Mouse (Mus musculus) adipocyte (in vitro differentiated cells): Measurements from ENCODE around the gene Nrxn2.

Experiments
- DNase-seq: peaks from one replicate; pipeline ENCODE4 v3.0.0-alpha.2; 2016; ENCODE audit warnings: low spot score

Gene Nrxn2

DNA sequence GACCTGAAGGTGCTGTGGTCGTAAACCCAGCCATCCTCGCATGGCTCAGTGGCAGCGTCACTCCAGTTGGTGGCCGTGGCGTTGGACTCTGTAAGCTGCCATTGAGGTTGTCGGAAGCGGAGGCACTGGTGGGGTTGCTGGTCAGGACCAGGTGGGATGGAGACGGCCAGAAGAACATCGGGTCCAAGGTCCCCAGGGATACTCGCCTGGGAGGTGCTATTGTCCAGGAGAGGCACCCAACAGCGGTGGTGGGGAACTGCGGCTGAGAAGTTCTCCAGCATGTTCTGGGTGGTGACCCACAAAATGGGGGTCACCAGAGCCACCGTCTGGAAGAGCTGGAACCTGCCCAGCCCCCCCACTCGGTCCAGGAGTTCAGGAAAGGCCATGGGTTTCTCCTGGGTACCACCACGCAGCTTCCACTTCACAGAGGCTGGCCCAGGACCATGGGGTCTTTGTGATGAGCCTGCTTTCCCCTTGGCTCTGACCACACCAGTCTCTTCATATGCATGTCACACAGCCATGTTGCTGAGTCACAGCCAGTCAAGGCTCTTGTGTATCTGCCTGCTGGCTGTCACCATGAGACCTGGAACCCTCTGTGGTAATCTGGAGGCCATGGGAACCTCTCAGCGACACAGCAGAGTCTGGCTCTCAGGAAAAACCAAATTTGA is 124.0 kb downstream of the Nrxn2 start, which contains the start of gene Slc22a12:
Slc22a12 (minus strand) TSS at position 666 of the 668 bp plus-strand sequence.
- peak; percentile 44 for DNase-seq

DNA sequence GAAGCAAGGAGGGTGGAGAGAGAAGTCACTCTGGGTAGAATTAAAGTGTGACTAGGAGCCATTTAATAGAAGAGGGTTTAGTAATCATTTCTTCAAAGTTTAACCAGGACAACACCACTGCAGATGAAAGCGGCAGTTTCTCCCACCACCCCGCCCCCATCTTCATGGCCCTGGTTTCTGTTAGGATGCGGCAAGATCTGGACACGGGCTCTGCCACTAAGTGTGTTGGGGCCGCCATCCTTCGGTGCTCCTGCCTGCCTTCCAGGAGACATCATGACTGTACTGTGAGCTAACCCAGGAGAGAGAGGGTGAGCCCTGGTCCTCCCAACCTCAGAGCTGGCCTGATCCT is 124.5 kb downstream of the Nrxn2 start:
- no peak for DNase-seq

- peak; percentile 71 for DNase-seq
Observed at GRCm38 (mm10) chr19:6543518-6543917, 125.0 kb downstream of the Nrxn2 start.

- no peak for DNase-seq
Observed at GRCm38 (mm10) chr19:6544712-6545111, 126.2 kb downstream of the Nrxn2 start.

DNA sequence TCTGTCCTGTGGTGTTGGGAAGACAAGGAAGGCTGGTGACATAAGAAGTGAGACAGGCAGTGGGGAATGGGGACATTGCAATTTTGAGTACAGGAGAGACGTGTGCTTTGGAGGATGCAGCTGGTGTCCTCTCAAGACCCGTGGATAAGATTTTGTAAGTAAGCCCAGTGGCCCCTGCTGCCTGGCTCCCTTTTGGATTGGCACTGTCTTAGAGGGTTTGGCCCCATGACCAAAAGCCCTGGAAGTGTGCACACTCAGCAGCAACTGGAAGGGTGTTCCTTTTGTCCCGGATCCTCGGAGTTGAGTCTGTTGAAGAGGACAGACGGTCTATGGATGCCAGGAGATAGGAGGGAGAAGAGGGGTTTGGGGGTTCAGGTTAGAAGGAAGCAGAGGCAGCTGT is 127.0 kb downstream of the Nrxn2 start:
- peak; percentile 50 for DNase-seq

DNA sequence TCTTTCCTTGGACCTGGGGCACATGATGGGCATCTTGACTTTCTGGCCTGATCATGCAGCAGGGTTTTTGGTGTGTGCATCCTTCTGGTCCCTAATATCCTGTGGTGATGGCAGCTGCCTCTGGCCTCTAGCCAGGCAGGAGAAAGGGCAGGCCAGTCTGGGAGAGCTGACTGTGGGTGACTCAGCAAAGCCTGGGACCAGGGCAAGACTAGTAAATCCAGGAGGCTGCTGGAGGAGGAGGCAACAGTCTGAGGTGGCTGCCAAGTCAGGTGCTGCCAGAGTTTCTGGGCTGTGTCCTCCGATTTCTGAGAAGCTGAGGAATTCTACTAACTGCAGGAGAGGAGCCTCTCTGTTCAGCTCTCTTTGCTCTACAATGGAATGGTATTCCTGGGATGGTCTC is 127.6 kb downstream of the Nrxn2 start:
- DNase-seq: peak; percentile 93

GRCm38 (mm10) chr19:6547801-6548200 is 129.3 kb downstream of the Nrxn2 start:
- no peak for DNase-seq

- DNase-seq: no peak
Observed at GRCm38 (mm10) chr19:6548431-6549410, 130.2 kb downstream of the Nrxn2 start.

DNA sequence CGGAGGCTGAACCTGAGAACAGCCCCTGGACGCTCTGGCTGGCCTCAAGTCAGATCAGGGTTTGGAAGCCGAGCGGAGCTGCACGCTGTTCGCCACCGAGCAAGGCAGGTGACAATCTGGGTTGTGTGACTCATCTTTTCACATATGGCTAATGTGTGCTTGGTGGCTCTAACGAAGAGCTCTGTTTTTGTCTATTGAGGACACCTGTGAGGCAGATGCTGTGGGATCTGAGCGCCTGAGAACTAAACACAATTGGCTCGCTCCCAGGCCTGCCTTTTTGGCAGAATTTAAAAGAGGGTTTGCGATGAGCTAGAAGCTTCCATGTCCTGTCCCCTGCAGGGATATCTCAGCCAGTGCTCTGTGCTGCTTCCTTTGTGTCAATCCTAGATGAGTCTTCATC is 131.0 kb downstream of the Nrxn2 start:
- no peak for DNase-seq

DNA sequence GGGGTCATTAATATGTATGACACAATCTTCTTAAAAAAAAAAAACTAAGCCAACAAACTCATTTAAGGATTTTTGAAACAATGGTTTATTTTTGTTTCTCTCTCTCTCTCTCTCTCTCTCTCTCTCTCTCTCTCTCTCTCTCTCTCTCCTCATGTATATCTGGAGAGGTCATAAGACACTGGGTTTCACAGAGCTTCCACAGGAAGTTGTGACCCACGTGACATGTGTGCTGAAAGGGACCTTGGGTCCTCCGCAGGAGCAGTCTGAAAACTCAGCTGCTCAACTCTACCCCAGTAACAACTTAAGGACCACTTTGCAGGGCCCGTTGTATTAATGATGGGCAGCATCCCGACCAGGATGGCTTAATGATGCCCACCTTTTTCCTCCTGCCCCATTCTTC is 132.7 kb downstream of the Nrxn2 start:
- no peak for DNase-seq

GRCm38 (mm10) chr19:6552302-6553028 is 133.9 kb downstream of the Nrxn2 start:
- DNase-seq: peak; percentile 43

DNA sequence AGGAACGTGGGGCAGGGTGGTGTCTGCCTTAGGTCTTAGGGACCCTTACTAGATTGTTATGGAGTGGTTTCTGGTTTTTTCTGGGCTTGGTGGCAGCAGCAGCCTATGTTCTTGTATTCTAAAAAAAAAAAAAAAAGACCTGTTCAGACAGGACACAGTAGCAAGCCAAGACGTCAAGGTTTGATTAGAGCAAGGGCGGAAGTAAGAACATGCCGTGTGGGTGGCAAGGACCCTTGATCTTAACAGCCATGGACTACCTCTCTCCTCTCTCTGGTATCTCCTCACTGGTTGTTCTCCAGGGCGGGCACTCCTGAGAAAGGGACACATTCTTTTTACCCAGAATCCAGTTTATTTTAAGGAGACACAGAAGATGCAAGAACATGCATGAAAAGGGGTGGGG is 134.6 kb downstream of the Nrxn2 start:
- DNase-seq: no peak

DNA sequence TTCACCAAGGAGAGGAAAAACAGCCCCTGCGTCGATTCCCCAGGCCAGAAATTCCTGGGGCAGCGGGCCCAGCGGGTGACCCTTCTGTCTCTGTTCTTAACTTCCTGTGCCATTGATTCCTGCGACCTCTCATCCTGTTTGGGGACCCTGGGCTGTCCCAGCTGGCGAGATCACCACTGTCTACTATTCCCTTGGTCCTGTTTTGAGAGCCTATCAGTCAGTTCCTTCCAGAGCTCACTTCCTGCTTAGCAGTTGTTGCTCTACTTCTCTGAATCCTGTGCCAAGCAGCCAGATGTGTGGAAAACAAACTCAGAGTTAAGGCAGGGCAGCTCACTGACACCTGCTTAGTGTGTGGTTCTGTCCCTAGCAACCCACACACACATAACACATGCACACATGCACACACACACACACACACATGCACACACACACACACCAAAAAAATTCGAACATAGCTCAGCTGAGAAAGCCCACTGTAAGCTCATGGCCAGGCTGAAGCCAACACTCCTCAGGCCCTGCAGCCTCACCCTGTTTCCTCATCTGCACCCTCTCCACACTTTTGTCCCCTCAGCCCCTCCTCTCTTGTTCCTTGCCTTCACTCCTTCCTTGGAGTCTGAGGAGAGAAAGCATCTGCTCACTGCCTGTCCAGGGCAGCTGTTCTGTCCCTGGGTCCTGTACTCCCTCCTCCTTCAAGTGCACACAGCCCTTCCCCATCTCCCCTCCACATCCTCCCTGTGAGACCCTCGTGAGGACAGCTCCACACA is 135.5 kb downstream of the Nrxn2 start:
- DNase-seq: peak; percentile 43

- DNase-seq: no peak
Observed at GRCm38 (mm10) chr19:6559576-6559975, 141.0 kb downstream of the Nrxn2 start.

- DNase-seq: no peak
Observed at GRCm38 (mm10) chr19:6560246-6560815, 141.8 kb downstream of the Nrxn2 start.

DNA sequence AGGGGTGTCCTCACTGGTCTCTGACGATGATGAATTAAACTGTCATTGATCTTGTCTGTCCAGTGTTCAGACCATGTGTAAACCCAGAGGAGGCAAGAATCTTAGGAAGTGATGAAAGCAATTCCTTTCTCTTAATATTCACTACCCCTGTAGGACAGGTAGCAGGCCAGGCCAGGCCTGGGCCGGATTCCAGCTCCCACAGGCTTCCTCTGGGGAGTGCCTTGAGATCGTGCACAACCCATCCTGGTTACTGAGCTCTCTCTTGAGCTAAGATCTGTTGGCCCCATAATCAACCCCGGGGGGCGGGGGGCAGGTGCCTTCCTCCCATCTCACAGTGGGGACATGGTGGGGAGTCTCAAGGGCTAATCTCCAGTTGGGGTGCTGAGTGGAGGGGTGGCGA is 146.6 kb downstream of the Nrxn2 start:
- DNase-seq: no peak

DNA sequence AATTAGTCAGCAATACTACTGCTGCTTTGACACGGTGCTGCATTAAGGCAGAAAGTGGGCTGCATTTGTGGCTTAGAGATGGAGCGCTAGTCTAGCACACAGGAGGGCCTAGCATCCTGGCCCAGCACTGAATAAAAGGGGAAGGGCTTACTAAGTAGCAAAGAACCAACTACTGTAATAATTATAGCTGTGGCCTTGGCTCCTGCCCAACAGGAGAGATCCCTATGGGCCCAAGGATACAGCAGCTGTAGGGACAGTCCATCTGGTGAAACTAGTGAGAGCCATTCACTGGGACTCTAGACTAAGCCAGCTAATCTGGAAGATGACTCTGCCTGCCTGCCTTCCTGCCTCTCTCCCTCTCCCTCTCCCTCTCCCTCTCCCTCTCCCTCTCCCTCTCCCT is 147.9 kb downstream of the Nrxn2 start:
- no peak for DNase-seq

GRCm38 (mm10) chr19:6569021-6569420 is 150.5 kb downstream of the Nrxn2 start:
- no peak for DNase-seq

DNA sequence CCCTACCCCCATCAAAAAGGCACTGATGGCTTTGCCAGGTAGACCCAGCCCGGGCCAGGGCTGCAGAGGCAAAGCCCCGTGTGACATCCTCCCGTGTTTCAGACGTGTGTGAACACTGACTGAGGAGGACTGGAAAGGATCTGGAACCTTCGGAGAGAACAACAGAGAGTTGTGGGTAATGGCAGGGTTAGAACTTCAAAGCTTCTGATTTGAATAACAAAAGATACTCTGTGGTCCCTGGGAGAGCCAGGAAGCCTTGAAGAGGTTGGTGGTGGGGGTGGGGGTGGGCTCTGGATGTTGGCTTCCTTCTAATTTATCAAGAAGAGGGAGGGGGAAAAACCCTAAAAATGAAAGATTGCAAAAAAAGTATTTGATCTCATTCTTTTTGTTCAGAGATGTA is 151.0 kb downstream of the Nrxn2 start:
- no peak for DNase-seq

DNA sequence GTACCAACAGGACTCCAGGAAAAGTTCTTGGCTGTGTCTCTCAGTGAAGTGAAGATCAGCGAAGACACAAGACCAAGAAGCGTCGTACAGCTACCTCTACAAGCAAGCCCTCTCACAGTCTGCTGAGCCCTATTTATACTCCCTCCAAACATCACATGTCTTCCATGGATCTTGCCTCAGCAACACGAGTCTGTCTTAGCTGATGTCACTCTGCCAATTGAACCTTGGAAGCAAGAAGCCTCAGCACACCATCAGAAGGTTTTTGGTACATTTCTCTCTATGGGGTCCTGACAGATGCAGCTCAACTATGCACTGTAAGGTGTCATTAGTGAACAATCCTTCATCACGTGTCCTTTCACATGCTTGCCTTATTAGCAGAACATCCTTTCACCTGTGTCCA is 152.9 kb downstream of the Nrxn2 start:
- DNase-seq: no peak

DNA sequence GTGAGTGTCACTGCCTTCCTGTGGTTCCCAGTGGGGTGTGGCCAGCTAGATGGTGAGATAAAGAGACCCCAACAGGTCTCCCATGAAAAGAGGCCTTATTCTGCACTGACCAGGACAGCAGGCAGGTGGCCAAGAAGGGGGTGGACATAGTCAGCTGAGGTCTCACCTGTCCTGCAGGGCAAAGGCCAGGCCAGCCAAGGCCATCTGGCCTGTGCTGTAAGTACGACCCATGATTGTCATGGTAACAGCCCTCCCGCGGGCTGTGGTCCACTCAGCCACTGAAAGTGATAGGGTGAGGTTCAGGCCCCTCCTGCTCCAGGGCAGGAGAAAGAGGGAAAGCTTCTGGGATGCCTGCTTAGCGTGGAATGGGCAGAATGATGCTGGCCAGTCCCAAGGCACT is 153.5 kb downstream of the Nrxn2 start:
- DNase-seq: no peak
